Mouse (Mus musculus) midbrain, postnatal 0 days (tissue): ENCODE measurements around the gene Ptprg. TPM values are rescaled to one million over a fixed set of nuclear protein-coding genes. Genes with fewer than 3 reads are reported as not detected.

ENCODE experiments used
- ATAC-seq: fragments of 200-750 bp; cut with Nextera tagmentation; 2 replicates; pipeline ENCODE4 v1.8.0; 2017; ENCODE audit warnings: moderate number of reproducible peaks, mild to moderate bottlenecking, moderate TSS enrichment, moderate library complexity; ENCODE audit not compliant: low FRiP score
- DNase-seq: peaks from one replicate; pipeline ENCODE4 v3.0.0-alpha.2; 2015; ENCODE audit warnings: low spot score
- H3K27ac ChIP-seq: fragments of 300-500 bp; sonication (generic); 2 replicates; pipeline ENCODE4 v1.5.1; 2014; ENCODE audit warnings: low read depth, mild to moderate bottlenecking, low read length, mixed read lengths
- H3K27me3 ChIP-seq: fragments of 300-500 bp; sonication (generic); 2 replicates; pipeline ENCODE4 v1.6.1; 2014; ENCODE audit warnings: low read length, control low read depth, mixed read lengths; ENCODE audit not compliant: insufficient read depth
- H3K36me3 ChIP-seq: fragments of 300-500 bp; sonication (generic); 2 replicates; pipeline ENCODE4 v1.6.1; 2014; ENCODE audit warnings: low read length, control low read depth, mixed read lengths; ENCODE audit not compliant: insufficient read depth
- H3K4me1 ChIP-seq: fragments of 300-500 bp; sonication (generic); 2 replicates; pipeline ENCODE4 v1.6.1; 2014; ENCODE audit warnings: mild to moderate bottlenecking, control low read depth, antibody characterized with exemption, low read length, mixed read lengths; ENCODE audit not compliant: insufficient read depth
- H3K4me2 ChIP-seq: fragments of 300-500 bp; sonication (generic); 2 replicates; pipeline ENCODE4 v1.6.1; 2014; ENCODE audit warnings: low read depth, mild to moderate bottlenecking, low read length, mixed read lengths; ENCODE audit not compliant: poor library complexity, severe bottlenecking
- H3K4me3 ChIP-seq: fragments of 300-500 bp; sonication (generic); 2 replicates; pipeline ENCODE4 v1.5.1; 2014; ENCODE audit warnings: low read depth, mild to moderate bottlenecking, low read length, moderate library complexity
- H3K9ac ChIP-seq: fragments of 300-500 bp; sonication (generic); replicated peaks from 2 replicates; pipeline ENCODE4 v1.6.1; 2014; ENCODE audit warnings: mild to moderate bottlenecking, low read length, moderate library complexity, mixed read lengths; ENCODE audit not compliant: poor library complexity, severe bottlenecking
- H3K9me3 ChIP-seq: fragments of 300-500 bp; sonication (generic); 2 replicates; pipeline ENCODE4 v1.6.1; 2016; ENCODE audit warnings: low read length, control low read depth
- CTCF ChIP-seq: IDR thresholded peaks from 2 replicates; pipeline ENCODE4 v1.5.1; 2016; ENCODE audit warnings: antibody characterized with exemption, mild to moderate bottlenecking
- WGBS: fragments of 180-500 bp; shearing (Covaris S2); extraction: QIAGEN DNeasy Blood & Tissue Kit; methylation state at CpG from one replicate; pipeline ENCODE4 v1.1.7; 2014; 5-methylcytosine and 5-hydroxymethylcytosine counted together
- polyA plus RNA-seq: library from polyadenylated mRNA; unstranded; fragments of >200 nt; fragmentation: Nextera tagmentation; extraction: Ambion mirVana; gene quantifications from 2 replicates; pipeline ENCODE4 v1.2.1, GENCODE M21; 2015
- total RNA-seq: library from RNA; depleted of rRNA; stranded (reverse); fragments of >200 nt; gene quantifications from 2 replicates; pipeline ENCODE4 v1.2.3, GENCODE M21; 2014

Gene Ptprg
- total and polyA plus RNA-seq, 2 experiments from 2014 or later: 25.7 to 84.9 TPM

GRCm38 (mm10) chr14:11534456-11534855 lies 18.9 kb upstream of the Ptprg start:
- TF ChIP-seq CTCF: peak; percentile 28; the same call in 1 of the 2 replicates
- DNase-seq: peak; percentile 14

GRCm38 (mm10) chr14:11536121-11536520 lies 17.2 kb upstream of the Ptprg start:
- no peak for ATAC-seq
- no peak overlapping the region for H3K4me3 ChIP-seq
- DNase-seq: no peak
- H3K4me1 ChIP-seq: no peaks in the 10 kb centered on the region
- TF ChIP-seq CTCF: no peak
- 93% methylated on average over 5 of the region's 5 CpGs for WGBS
- H3K9me3 ChIP-seq: no peaks in the 10 kb centered on the region
- no peaks in the 10 kb centered on the region for H3K36me3 ChIP-seq
- no peak overlapping the region for H3K27ac ChIP-seq
- H3K27me3 ChIP-seq: no peaks in the 10 kb centered on the region
- no peak overlapping the region for H3K9ac ChIP-seq
- H3K4me2 ChIP-seq: no peak overlapping the region

More at GRCm38 (mm10) chr14:11534456-11534855, 18.9 kb upstream of the Ptprg start:
- H3K36me3 ChIP-seq: no peaks in the 10 kb centered on the region
- no peak overlapping the region for H3K4me3 ChIP-seq
- H3K4me1 ChIP-seq: no peaks in the 10 kb centered on the region
- ATAC-seq: no peak
- H3K27ac ChIP-seq: no peak overlapping the region
- 36% methylated on average over 1 of the region's 1 CpGs for WGBS
- no peaks in the 10 kb centered on the region for H3K27me3 ChIP-seq
- no peaks in the 10 kb centered on the region for H3K9me3 ChIP-seq
- H3K9ac ChIP-seq: no peak overlapping the region
- H3K4me2 ChIP-seq: no peak overlapping the region

- Histone ChIP-seq H3K4me2 (peak overlapping the region; percentile 84), H3K9me3 (no peaks in the 10 kb centered on the region), H3K4me3 (peak overlapping the region; percentile 86), H3K36me3 (no peaks in the 10 kb centered on the region), H3K4me1 (no peaks in the 10 kb centered on the region), H3K9ac (no peak overlapping the region), H3K27ac (no peak overlapping the region), H3K27me3 (no peaks in the 10 kb centered on the region)
- no peak; the same call in 1 of the 2 replicates for TF ChIP-seq CTCF
- WGBS: 32% methylated on average over 11 of the region's 11 CpGs
- DNase-seq: no peak
- ATAC-seq: no peak
These were observed 1.4 kb upstream of the Ptprg start for GRCm38 (mm10) chr14:11551892-11552291.

- no peak for TF ChIP-seq CTCF
- no peaks in the 10 kb centered on the region for H3K36me3 ChIP-seq
- peak overlapping the region; percentile 82 for H3K27ac ChIP-seq
- 0 out of 2 replicates have a peak, but pooled peaks have one; percentile 5 for ATAC-seq
- H3K27me3 ChIP-seq: no peaks in the 10 kb centered on the region
- H3K9me3 ChIP-seq: no peaks in the 10 kb centered on the region
- 2% methylated on average over 33 of the region's 33 CpGs for WGBS
- no peaks in the 10 kb centered on the region for H3K4me1 ChIP-seq
- peak overlapping the region; percentile 84 for H3K4me2 ChIP-seq
- peak overlapping the region; percentile 83 for H3K9ac ChIP-seq
- peak overlapping the region; percentile 86 for H3K4me3 ChIP-seq
- peak; percentile 24 for DNase-seq
These were observed 635 bp upstream of the Ptprg start for GRCm38 (mm10) chr14:11552521-11553272.

GRCm38 (mm10) chr14:11553679-11554305 lies 460 bp downstream of the Ptprg start:
- Histone ChIP-seq H3K4me1 (no peaks in the 10 kb centered on the region), H3K27ac (peak overlapping the region; percentile 82), H3K4me3 (peak overlapping the region; percentile 86), H3K9me3 (no peaks in the 10 kb centered on the region), H3K4me2 (peak overlapping the region; percentile 84), H3K27me3 (no peaks in the 10 kb centered on the region), H3K9ac (peak overlapping the region; percentile 83), H3K36me3 (no peaks in the 10 kb centered on the region)
- ATAC-seq (peak; percentile 55), DNase-seq (peak; percentile 42)
- under 1% methylated on average over 56 of the region's 57 CpGs for WGBS
- peak; percentile 1; the same call in 1 of the 2 replicates for TF ChIP-seq CTCF
